Mouse (Mus musculus): ENCODE data around the gene Fam167b. TPM values are rescaled to one million over a fixed set of nuclear protein-coding genes. Genes with fewer than 3 reads are reported as not detected.

Fam167b gene
- polyA plus RNA-seq, 1 experiment = 0.26 TPM

- no peak for DNase-seq
- Histone ChIP-seq H3K4me1 (ENCODE audit: control insufficient read depth, insufficient read depth, low read length) (peaks cover 12% of the 10 kb centered on the region), H3K4me3 (replicated peaks; ENCODE audit: insufficient read depth, low read depth, low read length) (no peak overlapping the region), H3K27ac (ENCODE audit: insufficient read depth, low read length) (no peak overlapping the region), H3K27me3 (ENCODE audit: control insufficient read depth, insufficient read depth, low read length) (no peaks in the 10 kb centered on the region)
- TF ChIP-seq CTCF (IDR thresholded peaks at IDR 0.05; ENCODE audit: borderline replicate concordance, insufficient read depth, low read depth, low read length) = no peak
- no peak for TF ChIP-seq POLR2A (IDR thresholded peaks at IDR 0.05; ENCODE audit: borderline replicate concordance, insufficient read depth, low read length)
- 91% methylated on average over 3 of the region's 3 CpGs for WGBS
Observed at GRCm38 (mm10) chr4:129616631-129617030, 38.3 kb upstream of the Fam167b start.

DNA sequence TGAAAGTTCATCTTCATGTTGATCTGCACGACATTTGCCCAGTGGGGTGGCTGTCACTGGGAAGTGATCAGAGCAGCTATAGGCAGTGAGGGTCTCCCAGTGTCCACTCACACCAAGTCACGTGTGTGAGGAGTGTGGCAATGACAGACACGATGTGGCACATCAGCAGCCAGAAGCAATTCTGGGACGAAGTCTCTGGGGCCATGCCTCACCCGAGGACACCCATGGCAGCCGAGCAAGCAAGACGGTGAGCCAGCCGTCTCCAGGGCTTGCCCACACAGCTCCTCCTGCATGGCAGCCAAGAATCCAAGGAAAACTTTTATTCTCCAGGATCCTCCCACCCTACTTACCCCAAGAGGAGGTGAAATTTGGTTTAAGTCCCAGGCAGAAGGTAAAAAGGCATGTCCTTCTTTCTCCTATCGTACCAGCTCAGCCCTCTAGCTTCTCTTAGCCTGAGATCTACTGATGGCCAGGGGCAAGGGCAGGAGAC, 37.5 kb upstream of the Fam167b start:
- Histone ChIP-seq H3K27ac (ENCODE audit: insufficient read depth, low read length) (no peak overlapping the region), H3K4me3 (replicated peaks; ENCODE audit: insufficient read depth, low read depth, low read length) (no peak overlapping the region), H3K4me1 (ENCODE audit: control insufficient read depth, insufficient read depth, low read length) (peaks cover 8% of the 10 kb centered on the region), H3K27me3 (ENCODE audit: control insufficient read depth, insufficient read depth, low read length) (no peaks in the 10 kb centered on the region)
- DNase-seq = no peak
- TF ChIP-seq POLR2A (IDR thresholded peaks at IDR 0.05; ENCODE audit: borderline replicate concordance, insufficient read depth, low read length) (no peak), CTCF (IDR thresholded peaks at IDR 0.05; ENCODE audit: borderline replicate concordance, insufficient read depth, low read depth, low read length) (no peak)
- 76% methylated on average over 9 of the region's 9 CpGs for WGBS

DNA sequence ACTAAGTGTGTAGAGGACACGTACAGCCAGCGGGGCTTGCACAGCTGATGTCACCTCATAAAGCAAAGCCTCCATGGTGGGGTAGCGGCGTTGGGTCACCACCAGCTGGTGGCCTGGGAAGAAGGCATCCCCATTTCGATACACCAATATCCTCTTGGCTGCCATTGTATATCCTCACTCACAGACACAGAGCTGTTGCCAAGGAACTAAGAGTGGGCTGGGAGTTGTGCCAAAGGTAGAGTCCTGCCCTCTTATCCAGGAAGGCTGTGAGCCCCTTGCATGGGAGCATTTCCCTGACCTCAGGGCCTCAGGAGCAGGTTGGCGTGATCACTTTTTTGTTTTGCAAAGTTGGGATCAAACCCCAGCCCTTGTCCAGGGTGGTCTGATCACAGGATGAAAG, 35.7 kb upstream of the Fam167b start, which contains the start of gene Dcdc2b:
Gene Dcdc2b, minus strand, starts transcription at position 165 of the 400 bp plus-strand sequence.
- TF ChIP-seq CTCF (IDR thresholded peaks at IDR 0.05; ENCODE audit: borderline replicate concordance, insufficient read depth, low read depth, low read length) (no peak), POLR2A (IDR thresholded peaks at IDR 0.05; ENCODE audit: borderline replicate concordance, insufficient read depth, low read length) (no peak)
- no peak within 1 kb of the TSS for H3K27ac ChIP-seq (ENCODE audit: insufficient read depth, low read length)
- H3K4me1 ChIP-seq (ENCODE audit: control insufficient read depth, insufficient read depth, low read length) = peaks cover under 1% of the 10 kb centered on the region; the same call in 1 of the 2 replicates
- DNase-seq = peak in 1 of 2 experiments; percentile 38
- H3K27me3 ChIP-seq (ENCODE audit: control insufficient read depth, insufficient read depth, low read length) = no peaks in the 10 kb centered on the region
- WGBS = 26% methylated on average over 6 of the region's 6 CpGs
- H3K4me3 ChIP-seq (replicated peaks; ENCODE audit: insufficient read depth, low read depth, low read length) = no peak within 1 kb of the TSS

GRCm38 (mm10) chr4:129610472-129610871, 32.1 kb upstream of the Fam167b start:
- no peaks in the 10 kb centered on the region for H3K27me3 ChIP-seq (ENCODE audit: control insufficient read depth, insufficient read depth, low read length)
- H3K4me1 ChIP-seq (ENCODE audit: control insufficient read depth, insufficient read depth, low read length) = peaks cover 7% of the 10 kb centered on the region; the same call in 1 of the 2 replicates
- no peak for DNase-seq
- WGBS = 56% methylated on average over 4 of the region's 4 CpGs
- TF ChIP-seq POLR2A (IDR thresholded peaks at IDR 0.05; ENCODE audit: borderline replicate concordance, insufficient read depth, low read length) (no peak), CTCF (IDR thresholded peaks at IDR 0.05; ENCODE audit: borderline replicate concordance, insufficient read depth, low read depth, low read length) (no peak)
- no peak overlapping the region for H3K27ac ChIP-seq (ENCODE audit: insufficient read depth, low read length)
- H3K4me3 ChIP-seq (replicated peaks; ENCODE audit: insufficient read depth, low read depth, low read length) = no peak overlapping the region

GRCm38 (mm10) chr4:129610026-129610425, 31.7 kb upstream of the Fam167b start:
- DNase-seq = no peak
- Histone ChIP-seq H3K4me1 (ENCODE audit: control insufficient read depth, insufficient read depth, low read length) (peaks cover 7% of the 10 kb centered on the region; the same call in 1 of the 2 replicates), H3K27me3 (ENCODE audit: control insufficient read depth, insufficient read depth, low read length) (no peaks in the 10 kb centered on the region), H3K27ac (ENCODE audit: insufficient read depth, low read length) (no peak overlapping the region), H3K4me3 (replicated peaks; ENCODE audit: insufficient read depth, low read depth, low read length) (no peak overlapping the region)
- 81% methylated on average over 4 of the region's 4 CpGs for WGBS
- TF ChIP-seq CTCF (IDR thresholded peaks at IDR 0.05; ENCODE audit: borderline replicate concordance, insufficient read depth, low read depth, low read length) (no peak), POLR2A (IDR thresholded peaks at IDR 0.05; ENCODE audit: borderline replicate concordance, insufficient read depth, low read length) (no peak)

- H3K27me3 ChIP-seq (ENCODE audit: control insufficient read depth, insufficient read depth, low read length) = no peaks in the 10 kb centered on the region
- WGBS = 76% methylated on average over 12 of the region's 12 CpGs
- H3K4me1 ChIP-seq (ENCODE audit: control insufficient read depth, insufficient read depth, low read length) = peaks cover 7% of the 10 kb centered on the region; the same call in 1 of the 2 replicates
- H3K27ac ChIP-seq (ENCODE audit: insufficient read depth, low read length) = no peak overlapping the region
- peak; percentile 20 to 30 for DNase-seq
- no peak overlapping the region for H3K4me3 ChIP-seq (replicated peaks; ENCODE audit: insufficient read depth, low read depth, low read length)
- no peak for TF ChIP-seq POLR2A (IDR thresholded peaks at IDR 0.05; ENCODE audit: borderline replicate concordance, insufficient read depth, low read length)
- no peak for TF ChIP-seq CTCF (IDR thresholded peaks at IDR 0.05; ENCODE audit: borderline replicate concordance, insufficient read depth, low read depth, low read length)
Observed at GRCm38 (mm10) chr4:129609139-129609631, 30.8 kb upstream of the Fam167b start.

- Histone ChIP-seq H3K27me3 (ENCODE audit: control insufficient read depth, insufficient read depth, low read length) (no peaks in the 10 kb centered on the region), H3K4me3 (replicated peaks; ENCODE audit: insufficient read depth, low read depth, low read length) (no peak overlapping the region), H3K27ac (ENCODE audit: insufficient read depth, low read length) (peak overlapping the region; percentile 59; the same call in 1 of the 2 replicates), H3K4me1 (ENCODE audit: control insufficient read depth, insufficient read depth, low read length) (peaks cover 7% of the 10 kb centered on the region; the same call in 1 of the 2 replicates)
- WGBS = 31% methylated on average over 7 of the region's 7 CpGs
- TF ChIP-seq CTCF (IDR thresholded peaks at IDR 0.05; ENCODE audit: borderline replicate concordance, insufficient read depth, low read depth, low read length) = peak; percentile 94
- TF ChIP-seq POLR2A (IDR thresholded peaks at IDR 0.05; ENCODE audit: borderline replicate concordance, insufficient read depth, low read length) = no peak
- DNase-seq = peak; percentile 79 to 83
Observed at GRCm38 (mm10) chr4:129608426-129609025, 30.2 kb upstream of the Fam167b start.

Data from cerebellum, adult 2 months (tissue).